Mouse (Mus musculus) gastrocnemius, postnatal 14 days (tissue): ENCODE results near the gene Gm49359. TPM values are rescaled to one million over a fixed set of nuclear protein-coding genes. Genes with fewer than 3 reads are reported as not detected.
"Not testable (repeated sequence)": the region's sequence is repeated elsewhere in the genome, so short reads cannot be mapped to it uniquely, and the experiment has no call there.

Source experiments
- DNase-seq: peaks from one replicate; pipeline ENCODE4 v3.0.0; 2021; ENCODE audit warnings: mixed read lengths
- intact Hi-C: fragments of 180-260 bp; cut with DNase I; formaldehyde crosslinking; loops from one replicate; pipeline ENCODE4 v1.15.1; 2025; ENCODE audit warnings: low total_unique reads
- long read RNA-seq, 2 experiments: library from polyadenylated mRNA; stranded (forward); transcript quantifications; one replicate each; pipeline ENCODE4 v2.0.0; 2021
- microRNA-seq, 2 experiments: library from miRNA; unstranded; fragments of <30 nt; microRNA quantifications; one replicate each; pipeline ENCODE4 v1.2.0; 2021
- total RNA-seq, 2 experiments: library from RNA; stranded (reverse); gene quantifications; 2 replicates each; pipeline ENCODE4 v1.2.3; 2021

Gm49359 gene
- total RNA-seq, result 1 to 10 TPM; 6.2 to 7.3 TPM
- long read RNA-seq, experiment 1, partial matches to known transcripts, result 0 of 4 reads
- long read RNA-seq, experiment 1, other reads (novel, unspliced or antisense), result 0 of 4 reads
- long read RNA-seq, experiment 2, transcript Gm49359-201 (4 exons, 2,492 nt), result major isoform, 6 of 6 reads
- long read RNA-seq, experiment 2, partial matches to known transcripts, result 0 of 6 reads
- long read RNA-seq, experiment 2, other reads (novel, unspliced or antisense), result 0 of 6 reads

DNA sequence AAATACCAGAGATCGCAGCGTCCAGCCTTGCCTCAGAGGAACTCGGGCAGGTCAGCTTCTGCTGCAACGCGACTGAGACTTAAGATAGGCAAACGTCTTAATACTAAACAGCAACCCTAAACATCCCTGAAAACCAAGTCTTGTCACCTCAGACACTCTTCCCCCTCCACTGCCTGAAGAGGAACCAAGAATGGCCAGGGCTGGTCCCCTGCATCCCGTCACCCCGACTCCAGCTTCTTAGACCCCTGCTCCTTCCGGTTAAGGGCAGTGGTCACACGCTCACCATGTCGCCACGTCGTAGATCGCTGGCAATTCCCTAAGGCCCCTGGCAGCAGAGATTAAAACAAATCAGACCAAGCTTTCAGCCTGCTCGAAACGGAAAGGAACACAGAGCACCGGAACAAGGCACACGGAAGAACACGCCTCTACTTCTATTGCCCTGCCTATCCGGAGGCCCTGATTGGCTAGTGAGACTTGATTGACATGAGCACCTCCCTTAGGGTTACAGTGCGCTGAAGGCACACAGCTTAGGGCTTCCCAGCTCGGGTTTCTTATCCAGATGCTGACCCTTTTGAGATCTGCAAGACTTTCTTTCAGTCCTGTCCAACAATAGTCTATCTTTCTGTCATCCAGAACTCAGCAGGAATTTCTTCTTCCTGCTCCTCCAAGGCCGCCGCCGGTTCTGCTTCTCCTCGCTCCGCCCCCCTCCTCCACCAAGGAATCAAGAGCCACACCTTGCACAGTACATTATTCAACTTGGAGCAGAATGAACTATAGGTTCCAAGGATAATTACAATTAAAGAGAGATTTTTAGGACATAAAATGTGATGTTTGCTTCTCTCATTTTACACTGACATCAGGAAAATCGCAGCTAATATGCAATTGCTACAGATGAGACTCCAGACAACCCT lies at the start of gene Gm49359:
Gm49359 (minus strand) TSS at position 409 of the 911 bp plus-strand sequence.
- DNase-seq, result peak; percentile 85
- intact Hi-C loops, result not testable (repeated sequence)

GRCm38 (mm10) chr13:62510641-62511420 lies 44.2 kb upstream of the Gm49359 start:
- intact Hi-C loops, result not testable (repeated sequence)

GRCm38 (mm10) chr13:62472661-62473060 lies 6.0 kb upstream of the Gm49359 start:
- DNase-seq, intact Hi-C loops: not testable (repeated sequence)

More at GRCm38 (mm10) chr13:62510641-62511420, 44.2 kb upstream of the Gm49359 start:
- not testable (repeated sequence) for DNase-seq

DNA sequence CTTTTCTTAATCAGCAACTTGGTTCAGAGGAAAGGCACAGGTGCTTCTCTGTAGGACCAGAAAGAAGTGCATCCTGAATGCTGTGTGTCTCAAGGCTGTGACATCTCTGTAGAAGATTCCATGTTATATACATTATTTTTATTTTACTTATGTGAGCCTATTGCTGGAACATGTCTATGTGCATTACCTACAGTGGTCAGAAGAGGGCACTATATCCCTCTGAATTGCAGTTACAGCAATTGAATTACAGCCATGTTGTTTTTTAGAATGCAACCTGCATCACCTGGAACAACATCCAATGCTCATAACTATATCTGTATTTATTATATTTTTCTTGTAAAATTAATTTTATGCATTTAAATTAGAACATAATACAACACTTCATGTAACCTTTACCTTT lies 3.3 kb upstream of the Gm49359 start:
- intact Hi-C loops, DNase-seq: not testable (repeated sequence)

Small RNA genes within 50 kb of the gene (microRNA-seq; reads per million reads assigned to microRNA genes)
- gene Gm22256, result 0 reads per million in 2 experiments

Other genes with a start within 250 kb of the Gm49359 start
- under 1 TPM; 0.42 to 0.43 TPM for gene Gm3604, start 83.7 kb downstream of the Gm49359 start, total RNA-seq
- gene Zfp935, start 91.7 kb upstream of the Gm49359 start, total RNA-seq, result under 1 TPM in 1 of 2 experiments, not detected in 1; 0.55 TPM
- gene Zfp934, start 104.4 kb upstream of the Gm49359 start, total RNA-seq, result 1 to 10 TPM; 2.7 to 3.7 TPM
- gene 6720489N17Rik, start 157.3 kb upstream of the Gm49359 start, total RNA-seq, result 1 to 10 TPM in 1 of 2 experiments, under 1 TPM in 1; 0.66 to 1.6 TPM